8 mouse cellular contexts compared by ENCODE assay signal in genomic region chr2:167957539-167957938, GRCm38 (mm10). TPM values are rescaled to one million over a fixed set of nuclear protein-coding genes. Genes with fewer than 3 reads are reported as not detected.
DNase-seq lines count a peak whose midpoint lies in the region; ATAC-seq lines count a peak whose summit lies in the region.

No protein-coding gene starts in this region.

- H3K4me2 ChIP-seq in embryonic facial prominence, embryonic 14.5 days (ENCODE audit: low read depth, low read length), result no peak overlapping the region
- no peak overlapping the region for H3K4me2 ChIP-seq in kidney, embryonic 15.5 days
- H3K4me2 ChIP-seq in embryonic facial prominence, embryonic 15.5 days (replicated peaks), result no peak overlapping the region

- no peak for ATAC-seq in embryonic facial prominence, embryonic 14.5 days (ENCODE audit: low read depth)
- ATAC-seq in kidney, embryonic 15.5 days (replicated peaks; ENCODE audit: low FRiP score), result no peak
- no peak for ATAC-seq in embryonic facial prominence, embryonic 15.5 days (ENCODE audit: insufficient number of reproducible peaks, low FRiP score, low TSS enrichment, low read depth)

- 0 out of 2 replicates have a peak, but pooled peaks cover 4% of the 10 kb centered on the region for H3K36me3 ChIP-seq in embryonic facial prominence, embryonic 14.5 days (ENCODE audit: control insufficient read depth, insufficient read depth, low read length)
- peaks cover 6% of the 10 kb centered on the region; the same call in 1 of the 2 replicates for H3K36me3 ChIP-seq in embryonic facial prominence, embryonic 10.5 days (replicated peaks)
- no peaks in the 10 kb centered on the region for H3K36me3 ChIP-seq in kidney, embryonic 15.5 days
- H3K36me3 ChIP-seq in embryonic facial prominence, embryonic 15.5 days, result 0 out of 2 replicates have a peak, but pooled peaks cover 6% of the 10 kb centered on the region

- 88% methylated on average over 1 of the region's 1 CpGs for WGBS in embryonic facial prominence, embryonic 14.5 days
- WGBS in embryonic facial prominence, embryonic 10.5 days, result 89% methylated on average over 1 of the region's 1 CpGs
- WGBS in kidney, embryonic 15.5 days, result 91% methylated on average over 1 of the region's 1 CpGs
- 89% methylated on average over 1 of the region's 1 CpGs for WGBS in embryonic facial prominence, embryonic 15.5 days

- no peak for DNase-seq in embryonic facial prominence, embryonic 14.5 days (ENCODE audit: low spot score)
- DNase-seq in embryonic facial prominence, embryonic 10.5 days (ENCODE audit: low spot score), result no peak
- no peak for DNase-seq in kidney, adult 8-10 months
- peak; percentile 50 for DNase-seq in 3T3-L1 (ENCODE audit: low read depth, low spot score)
- no peak for DNase-seq in urinary bladder, postnatal 4 days (ENCODE audit: low spot score in 2 of 2)
- DNase-seq in layer of hippocampus, postnatal 10 days (ENCODE audit: low spot score in 2 of 2), result no peak

- H3K27me3 ChIP-seq in embryonic facial prominence, embryonic 14.5 days (replicated peaks; ENCODE audit: control insufficient read depth, insufficient read depth, low read length), result no peaks in the 10 kb centered on the region
- no peaks in the 10 kb centered on the region for H3K27me3 ChIP-seq in embryonic facial prominence, embryonic 10.5 days (replicated peaks; ENCODE audit: low read depth, poor library complexity, severe bottlenecking)
- H3K27me3 ChIP-seq in kidney, embryonic 15.5 days, result no peaks in the 10 kb centered on the region
- no peaks in the 10 kb centered on the region for H3K27me3 ChIP-seq in embryonic facial prominence, embryonic 15.5 days

- peak overlapping the region; percentile 33; the same call in 1 of the 2 replicates for H3K27ac ChIP-seq in embryonic facial prominence, embryonic 14.5 days (replicated peaks; ENCODE audit: low read depth, low read length)
- no peak overlapping the region for H3K27ac ChIP-seq in embryonic facial prominence, embryonic 10.5 days (replicated peaks)
- peak overlapping the region; percentile 27; the same call in 1 of the 2 replicates for H3K27ac ChIP-seq in kidney, embryonic 15.5 days
- H3K27ac ChIP-seq in embryonic facial prominence, embryonic 15.5 days (replicated peaks), result peak overlapping the region; percentile 59; the same call in 1 of the 2 replicates

- peaks cover 7% of the 10 kb centered on the region for H3K4me1 ChIP-seq in embryonic facial prominence, embryonic 14.5 days (ENCODE audit: control insufficient read depth, insufficient read depth, low read length)
- H3K4me1 ChIP-seq in embryonic facial prominence, embryonic 10.5 days, result peaks cover 31% of the 10 kb centered on the region
- H3K4me1 ChIP-seq in kidney, embryonic 15.5 days, result peaks cover 28% of the 10 kb centered on the region
- H3K4me1 ChIP-seq in embryonic facial prominence, embryonic 15.5 days, result peaks cover 40% of the 10 kb centered on the region

- H3K9ac ChIP-seq in embryonic facial prominence, embryonic 14.5 days (ENCODE audit: low read depth, low read length), result no peak overlapping the region
- no peak overlapping the region for H3K9ac ChIP-seq in kidney, embryonic 15.5 days
- H3K9ac ChIP-seq in embryonic facial prominence, embryonic 15.5 days, result no peak overlapping the region

- no peak overlapping the region for H3K4me3 ChIP-seq in embryonic facial prominence, embryonic 14.5 days (ENCODE audit: low read depth, low read length)
- no peak overlapping the region for H3K4me3 ChIP-seq in embryonic facial prominence, embryonic 10.5 days
- no peak overlapping the region for H3K4me3 ChIP-seq in kidney, embryonic 15.5 days (replicated peaks)
- no peak overlapping the region for H3K4me3 ChIP-seq in embryonic facial prominence, embryonic 15.5 days (replicated peaks)

- H3K9me3 ChIP-seq in embryonic facial prominence, embryonic 14.5 days (ENCODE audit: control insufficient read depth, low read length), result no peaks in the 10 kb centered on the region
- H3K9me3 ChIP-seq in embryonic facial prominence, embryonic 10.5 days, result no peaks in the 10 kb centered on the region
- no peaks in the 10 kb centered on the region for H3K9me3 ChIP-seq in kidney, embryonic 15.5 days (replicated peaks)
- H3K9me3 ChIP-seq in embryonic facial prominence, embryonic 15.5 days (replicated peaks), result no peaks in the 10 kb centered on the region

RNA-seq across cellular contexts. Expression of gene Ptpn1, which starts 25.7 kb away (rescaled TPM):
- 49.4 and 49.7 TPM in 2 replicates for polyA plus RNA-seq in embryonic facial prominence, embryonic 14.5 days (2014; fragmentation: Nextera tagmentation; extraction: Ambion mirVana)
- 66.2 and 71.7 TPM in 2 replicates for polyA plus RNA-seq in embryonic facial prominence, embryonic 10.5 days (2016; fragmentation: Nextera tagmentation; extraction: Ambion mirVana)
- polyA plus RNA-seq in kidney, embryonic 15.5 days (2015; fragmentation: Nextera tagmentation; extraction: Ambion mirVana), result 57.4 and 71.2 TPM in 2 replicates
- 60.6 and 61.5 TPM in 2 replicates for polyA plus RNA-seq in embryonic facial prominence, embryonic 15.5 days (2015; fragmentation: Nextera tagmentation; extraction: Ambion mirVana)
- 10 to 100 TPM; 71.1 to 73.0 TPM for total RNA-seq in layer of hippocampus, postnatal 10 days (2021)

RNA-seq across cellular contexts. Expression of gene Ripor3, which starts 52.9 kb away (rescaled TPM):
- 4.1 and 5.9 TPM in 2 replicates for polyA plus RNA-seq in embryonic facial prominence, embryonic 14.5 days (2014; fragmentation: Nextera tagmentation; extraction: Ambion mirVana)
- 0.47 and 0.95 TPM in 2 replicates for polyA plus RNA-seq in embryonic facial prominence, embryonic 10.5 days (2016; fragmentation: Nextera tagmentation; extraction: Ambion mirVana)
- polyA plus RNA-seq in kidney, embryonic 15.5 days (2015; fragmentation: Nextera tagmentation; extraction: Ambion mirVana), result 1.6 and 1.9 TPM in 2 replicates
- 8.3 and 8.4 TPM in 2 replicates for polyA plus RNA-seq in embryonic facial prominence, embryonic 15.5 days (2015; fragmentation: Nextera tagmentation; extraction: Ambion mirVana)
- under 1 TPM; 0.43 to 0.62 TPM for total RNA-seq in layer of hippocampus, postnatal 10 days (2021)
